Mouse (Mus musculus) olfactory bulb, adult 2 months (tissue): ENCODE measurements around the gene Snrpa. TPM values are rescaled to one million over a fixed set of nuclear protein-coding genes. Genes with fewer than 3 reads are reported as not detected.

Experiments used
- H3K27ac ChIP-seq: fragments of 200-500 bp; 2 replicates; pipeline ENCODE4 v1.5.1; 2012; ENCODE audit warnings: low read depth, low read length; ENCODE audit not compliant: insufficient read depth
- H3K4me1 ChIP-seq: fragments of 200-500 bp; 2 replicates; pipeline ENCODE4 v1.6.1; 2012; ENCODE audit warnings: low read length; ENCODE audit not compliant: control insufficient read depth, insufficient read depth
- H3K4me3 ChIP-seq: fragments of 200-500 bp; 2 replicates; pipeline ENCODE4 v1.5.1; 2012; ENCODE audit warnings: mild to moderate bottlenecking, low read depth, low read length, moderate library complexity; ENCODE audit not compliant: insufficient read depth
- CTCF ChIP-seq: fragments of 200-500 bp; IDR thresholded peaks from 2 replicates; pipeline ENCODE4 v1.5.1; 2012; ENCODE audit warnings: low read depth, mild to moderate bottlenecking, low read length, moderate library complexity; ENCODE audit not compliant: insufficient read depth
- POLR2A ChIP-seq: fragments of 200-500 bp; IDR thresholded peaks from 2 replicates; pipeline ENCODE4 v1.6.1; 2012; ENCODE audit warnings: mild to moderate bottlenecking, low read depth, low read length, moderate library complexity; ENCODE audit not compliant: insufficient read depth
- WGBS: fragments of 180-500 bp; shearing (Covaris S2); methylation state at CpG from one replicate; pipeline ENCODE4 v1.1.7; 2018; 5-methylcytosine and 5-hydroxymethylcytosine counted together
- polyA plus RNA-seq: library from polyadenylated mRNA; stranded (reverse); fragments of >200 nt; gene quantifications from 2 replicates; pipeline ENCODE4 v1.2.4, GENCODE M21; 2012; ENCODE audit warnings: low replicate concordance; ENCODE audit not compliant: missing spikeins, insufficient read depth, insufficient read length

Snrpa gene
- polyA plus RNA-seq, 1 experiment, result not detected

DNA sequence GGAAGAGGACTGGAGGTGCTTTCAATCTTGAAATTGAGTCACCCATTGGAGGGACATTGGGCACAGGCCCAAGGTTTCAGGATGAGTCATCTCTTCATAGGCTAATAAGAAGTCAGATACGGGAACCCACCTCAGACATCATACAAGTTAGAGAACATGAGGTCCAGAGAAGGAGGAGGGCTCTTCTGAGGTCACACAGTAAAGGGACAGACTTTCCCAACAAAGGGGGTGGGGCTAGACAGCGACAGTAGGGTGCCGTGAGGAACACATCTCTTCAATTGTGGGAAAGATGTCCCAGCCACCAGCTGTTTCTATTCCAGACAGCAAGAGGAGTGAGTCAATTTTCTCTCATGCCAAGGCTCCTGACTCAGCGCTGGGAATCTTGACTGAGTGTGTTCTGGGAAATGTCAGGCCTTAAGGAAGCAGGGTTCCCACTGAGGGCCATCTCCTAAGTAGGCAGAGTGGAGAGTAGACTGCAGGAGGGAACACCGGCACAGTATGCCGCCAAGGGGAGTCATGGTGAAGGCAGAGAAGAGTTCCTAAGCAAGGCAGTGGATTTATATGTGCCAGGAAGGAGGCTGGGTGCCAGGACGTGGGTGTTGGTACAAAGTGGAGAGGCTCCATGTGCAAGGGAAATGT, 35.7 kb upstream of the Snrpa start:
- H3K27ac ChIP-seq, result peak overlapping the region; percentile 90
- 29% methylated on average over 7 of the region's 7 CpGs for WGBS
- no peak for TF ChIP-seq CTCF
- TF ChIP-seq POLR2A, result no peak

DNA sequence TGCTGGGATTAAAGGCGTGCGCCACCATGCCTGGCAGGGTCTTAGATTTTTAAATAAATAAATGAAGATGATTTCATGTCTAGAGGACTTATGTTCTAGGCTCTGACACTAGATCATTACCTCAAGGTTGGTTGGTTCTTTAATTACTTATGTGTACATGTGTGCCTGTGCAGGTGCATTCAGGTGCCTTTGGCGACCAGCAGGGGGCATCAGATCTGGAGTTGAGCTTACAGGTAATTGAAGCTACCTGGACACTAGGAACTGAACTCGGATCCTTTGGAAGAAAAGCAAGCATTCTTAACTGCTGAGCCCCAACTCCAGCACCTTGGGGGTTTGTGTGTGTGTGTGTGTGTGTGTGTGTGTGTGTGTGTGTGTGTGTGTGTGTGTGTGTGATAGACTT, 34.7 kb upstream of the Snrpa start:
- Histone ChIP-seq H3K27ac (no peak overlapping the region), H3K4me3 (no peak overlapping the region), H3K4me1 (peaks cover 39% of the 10 kb centered on the region)
- TF ChIP-seq CTCF (no peak), POLR2A (no peak)
- 76% methylated on average over 4 of the region's 4 CpGs for WGBS

More for the DNA sequence above, 35.7 kb upstream of the Snrpa start:
- Histone ChIP-seq H3K4me3 (no peak overlapping the region), H3K4me1 (peaks cover 34% of the 10 kb centered on the region)

DNA sequence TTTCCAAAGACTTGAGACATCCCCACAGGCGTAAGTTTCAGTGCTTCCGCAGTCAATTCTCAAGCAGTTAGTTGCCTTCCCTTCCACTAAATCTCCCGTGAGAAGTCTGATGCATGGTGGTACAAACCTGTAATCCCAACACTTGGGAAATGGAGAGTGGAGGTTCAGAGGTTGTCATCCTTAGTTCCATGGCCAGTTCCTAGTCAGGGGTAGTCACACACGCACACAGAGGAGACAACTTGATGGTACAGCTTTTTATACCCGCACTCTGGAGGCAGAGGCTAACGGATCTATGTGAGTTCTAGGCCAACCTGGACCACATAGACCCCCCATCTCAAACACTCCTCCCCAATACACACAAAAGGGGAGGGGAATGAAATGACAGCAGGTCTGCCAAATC, 32.8 kb upstream of the Snrpa start:
- TF ChIP-seq CTCF (no peak), POLR2A (no peak)
- H3K4me3 ChIP-seq, result peak overlapping the region; percentile 91
- peaks cover 49% of the 10 kb centered on the region for H3K4me1 ChIP-seq
- WGBS, result 11% methylated on average over 6 of the region's 6 CpGs
- H3K27ac ChIP-seq, result peak overlapping the region; percentile 65

DNA sequence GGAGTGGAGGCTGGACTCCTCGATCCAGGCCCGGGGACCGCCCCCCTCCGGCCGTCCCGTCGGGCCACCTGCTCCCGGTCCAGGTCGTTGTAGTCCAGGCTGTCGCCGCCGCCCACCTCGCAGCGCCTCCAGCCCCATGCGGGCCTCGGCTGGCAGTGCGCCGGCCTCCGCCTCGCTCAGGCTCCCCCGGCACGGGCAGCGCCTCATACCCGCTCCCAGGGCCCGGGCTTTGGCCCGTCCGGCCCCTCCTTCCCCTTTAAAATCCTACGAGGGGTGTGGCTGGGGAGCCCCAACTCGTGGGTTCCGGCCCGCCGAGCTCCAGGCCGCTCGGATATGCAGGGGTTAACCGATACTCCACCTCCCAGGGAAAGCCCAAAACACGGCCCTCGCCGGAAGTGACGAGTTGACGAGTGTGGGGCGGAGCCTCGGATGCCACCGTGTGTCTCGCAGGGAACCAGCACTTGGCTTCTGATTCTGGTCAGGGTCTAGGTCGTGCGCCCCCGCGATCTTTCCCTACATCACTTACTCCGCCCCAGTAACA, 32.3 kb upstream of the Snrpa start, which contains the start of gene Itpkc:
TSS of gene Itpkc (minus strand) at position 381 of the 541 bp plus-strand sequence.
- peak; percentile 86 for TF ChIP-seq POLR2A
- no peak for TF ChIP-seq CTCF
- WGBS, result under 1% methylated on average over 49 of the region's 49 CpGs
- peaks cover 45% of the 10 kb centered on the region for H3K4me1 ChIP-seq

DNA sequence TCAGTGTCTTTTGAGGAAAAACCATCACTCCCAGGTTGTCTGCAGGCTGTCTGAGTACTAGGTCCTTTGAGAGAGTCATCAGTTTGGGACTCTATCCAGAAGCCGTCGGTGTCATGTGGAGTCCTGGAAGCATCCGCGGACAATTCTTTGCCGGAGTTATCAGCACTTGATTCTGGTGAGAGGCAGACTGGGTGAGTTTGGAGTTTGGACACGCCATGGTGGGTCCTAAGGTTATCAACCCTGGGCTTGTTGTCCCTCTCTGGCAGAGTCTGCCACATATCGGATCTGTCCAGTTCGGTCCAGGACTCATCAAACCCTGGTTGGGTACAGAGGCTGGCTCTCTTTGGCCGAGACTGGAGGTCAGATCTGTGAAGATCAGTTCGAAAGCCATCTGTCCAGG, 31.6 kb upstream of the Snrpa start:
- peaks cover 42% of the 10 kb centered on the region for H3K4me1 ChIP-seq
- H3K4me3 ChIP-seq, result peak overlapping the region; percentile 91
- H3K27ac ChIP-seq, result peak overlapping the region; percentile 55; the same call in 1 of the 2 replicates
- WGBS, result 2% methylated on average over 10 of the region's 10 CpGs
- TF ChIP-seq POLR2A (no peak), CTCF (no peak)

More for the DNA sequence above, 32.3 kb upstream of the Snrpa start, which contains the start of gene Itpkc:
- Histone ChIP-seq H3K27ac (peak within 1 kb of the TSS; percentile 65), H3K4me3 (peak within 1 kb of the TSS; percentile 91)

GRCm38 (mm10) chr7:27227276-27227675, 31.2 kb upstream of the Snrpa start:
- TF ChIP-seq CTCF (no peak), POLR2A (no peak)
- WGBS, result 21% methylated on average over 9 of the region's 9 CpGs
- Histone ChIP-seq H3K4me1 (peaks cover 39% of the 10 kb centered on the region), H3K27ac (no peak overlapping the region), H3K4me3 (peak overlapping the region; percentile 91)

- WGBS, result 40% methylated on average over 11 of the region's 11 CpGs
- peaks cover 30% of the 10 kb centered on the region for H3K4me1 ChIP-seq
- peak overlapping the region; percentile 23 for H3K4me3 ChIP-seq
- TF ChIP-seq CTCF, result no peak
- no peak for TF ChIP-seq POLR2A
- H3K27ac ChIP-seq, result no peak overlapping the region
These were observed 29.0 kb upstream of the Snrpa start for GRCm38 (mm10) chr7:27224877-27225575.

DNA sequence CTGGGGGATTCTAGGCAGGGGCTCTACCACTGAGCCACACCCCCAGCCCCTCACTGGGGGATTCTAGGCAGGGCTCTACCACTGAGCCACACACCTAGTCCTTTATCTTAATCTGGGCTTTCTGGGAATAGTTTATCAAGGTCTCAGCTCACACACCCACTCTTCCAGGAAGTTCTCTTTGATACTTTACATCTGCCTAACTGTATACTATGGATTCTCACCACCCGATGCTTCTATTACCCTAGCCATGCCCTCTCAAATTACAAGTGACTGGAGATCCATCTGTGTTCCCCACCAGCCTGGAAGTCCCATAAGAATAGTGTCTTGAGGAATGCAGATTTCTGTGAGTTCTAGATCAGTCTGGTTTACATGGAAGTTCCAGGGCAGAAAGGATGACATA, 26.5 kb upstream of the Snrpa start:
- Histone ChIP-seq H3K4me3 (no peak overlapping the region), H3K27ac (no peak overlapping the region), H3K4me1 (peaks cover 25% of the 10 kb centered on the region)
- TF ChIP-seq CTCF (no peak), POLR2A (no peak)
- 74% methylated on average over 1 of the region's 1 CpGs for WGBS

- H3K27ac ChIP-seq, result no peak overlapping the region
- WGBS, result 48% methylated on average over 6 of the region's 6 CpGs
- peaks cover 19% of the 10 kb centered on the region for H3K4me1 ChIP-seq
- no peak overlapping the region for H3K4me3 ChIP-seq
- TF ChIP-seq CTCF, result no peak
These were observed 25.9 kb upstream of the Snrpa start for GRCm38 (mm10) chr7:27221939-27222338.
